Mouse (Mus musculus): ENCODE data around the gene Nell2. TPM values are rescaled to one million over a fixed set of nuclear protein-coding genes. Genes with fewer than 3 reads are reported as not detected.

Gene Nell2
- polyA plus RNA-seq, 1 experiment, result 0.04 TPM

DNA sequence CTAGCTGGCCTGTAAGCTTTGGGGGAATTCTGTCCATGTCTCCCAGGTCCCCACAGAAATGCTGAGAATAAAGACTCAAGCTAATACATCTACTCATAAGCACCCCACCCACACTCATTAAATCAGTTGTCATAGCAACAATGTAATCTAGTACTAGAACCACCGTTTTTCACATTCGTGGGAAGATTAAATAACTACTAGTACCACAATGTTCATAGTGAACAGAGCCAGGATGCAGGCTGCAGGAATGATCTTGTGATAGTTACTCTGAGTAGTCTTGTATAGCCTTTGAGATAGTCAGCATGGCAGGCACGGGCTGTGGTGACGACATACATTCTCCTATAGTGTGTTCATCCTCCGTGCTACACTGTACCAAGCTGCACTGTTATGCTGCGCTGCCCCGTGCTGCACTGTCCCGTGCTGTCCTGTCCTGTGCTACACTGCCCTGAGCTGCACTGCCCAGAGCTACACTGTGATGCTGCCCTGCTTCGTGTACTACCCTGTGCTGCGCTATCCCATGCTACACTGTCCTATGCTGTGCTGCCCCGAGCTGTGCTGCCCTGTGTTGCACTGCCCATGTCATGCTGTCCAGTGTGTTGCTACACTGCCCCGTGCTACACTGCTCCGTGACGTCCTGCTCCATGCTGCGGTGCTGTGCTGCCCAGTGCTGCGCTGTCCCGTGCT is 392.3 kb downstream of the Nell2 start:
- no peak overlapping the region for H3K4me2 ChIP-seq (ENCODE audit: low read depth)
- H3K79me2 ChIP-seq (ENCODE audit: control insufficient read depth, insufficient read depth), result no peaks in the 10 kb centered on the region
- H3K4me3 ChIP-seq, result no peak overlapping the region
- no peaks in the 10 kb centered on the region for H3K36me3 ChIP-seq (ENCODE audit: control insufficient read depth, insufficient read depth)
- no peaks in the 10 kb centered on the region for H3K27me3 ChIP-seq (ENCODE audit: control insufficient read depth, insufficient read depth, insufficient read length)
- TF ChIP-seq USF1 (IDR thresholded peaks at IDR 0.05; ENCODE audit: low read depth), result no peak
- peak; percentile 6 for TF ChIP-seq REST (IDR thresholded peaks at IDR 0.05; ENCODE audit: insufficient read depth, insufficient read length)
- peak in 1 of 3 experiments; percentile 48 for TF ChIP-seq MYOG (IDR thresholded peaks at IDR 0.05; ENCODE audit: control insufficient read depth in 1 of 3, insufficient read depth in 1 of 3, insufficient read length in 2 of 3, low read depth in 2 of 3)
- H3ac ChIP-seq (ENCODE audit: control insufficient read depth, insufficient read length), result no peak overlapping the region

- no peak overlapping the region for H3ac ChIP-seq (ENCODE audit: control insufficient read depth, insufficient read length)
- H3K27me3 ChIP-seq (ENCODE audit: control insufficient read depth, insufficient read depth, insufficient read length), result no peaks in the 10 kb centered on the region
- TF ChIP-seq POLR2A (IDR thresholded peaks at IDR 0.05; ENCODE audit: insufficient read length, low read depth) (no peak), USF1 (IDR thresholded peaks at IDR 0.05; ENCODE audit: low read depth) (no peak), MAX (IDR thresholded peaks at IDR 0.05; ENCODE audit: low read depth) (no peak), MYOG (IDR thresholded peaks at IDR 0.05; ENCODE audit: control insufficient read depth in 1 of 3, insufficient read depth in 1 of 3, insufficient read length in 2 of 3, low read depth in 2 of 3) (no peak), REST (IDR thresholded peaks at IDR 0.05; ENCODE audit: insufficient read depth, insufficient read length) (no peak), E2F4 (IDR thresholded peaks at IDR 0.05; ENCODE audit: insufficient read depth) (no peak), TCF12 (IDR thresholded peaks at IDR 0.05; ENCODE audit: insufficient read depth, poor library complexity, severe bottlenecking) (no peak), POLR2AphosphoS2 (IDR thresholded peaks at IDR 0.05; ENCODE audit: insufficient read length, low read depth) (no peak), SRF (IDR thresholded peaks at IDR 0.05; ENCODE audit: control insufficient read depth, insufficient read length, low read depth) (no peak), MYOD1 (IDR thresholded peaks at IDR 0.05; ENCODE audit: control insufficient read depth in 1 of 3, insufficient read length in 2 of 3, low read depth in 2 of 3) (no peak)
- no peak overlapping the region for H3K4me2 ChIP-seq (ENCODE audit: low read depth)
- H3K4me3 ChIP-seq, result no peak overlapping the region
- no peaks in the 10 kb centered on the region for H3K79me2 ChIP-seq (ENCODE audit: control insufficient read depth, insufficient read depth)
- no peaks in the 10 kb centered on the region for H3K36me3 ChIP-seq (ENCODE audit: control insufficient read depth, insufficient read depth)
Measured at GRCm38 (mm10) chr15:95131401-95131800, 397.0 kb downstream of the Nell2 start.

GRCm38 (mm10) chr15:95108626-95109025 is 419.7 kb downstream of the Nell2 start:
- TF ChIP-seq TCF3 (IDR thresholded peaks at IDR 0.05; ENCODE audit: insufficient read length, low read depth) (no peak), SRF (IDR thresholded peaks at IDR 0.05; ENCODE audit: control insufficient read depth, insufficient read length, low read depth) (no peak), CEBPB (IDR thresholded peaks at IDR 0.05; ENCODE audit: insufficient read depth, poor library complexity, severe bottlenecking) (no peak), MYOG (IDR thresholded peaks at IDR 0.05; ENCODE audit: control insufficient read depth in 1 of 3, insufficient read depth in 1 of 3, insufficient read length in 2 of 3, low read depth in 2 of 3) (no peak), USF1 (IDR thresholded peaks at IDR 0.05; ENCODE audit: low read depth) (no peak), POLR2AphosphoS2 (IDR thresholded peaks at IDR 0.05; ENCODE audit: insufficient read length, low read depth) (no peak), E2F4 (IDR thresholded peaks at IDR 0.05; ENCODE audit: insufficient read depth) (no peak), MYOD1 (IDR thresholded peaks at IDR 0.05; ENCODE audit: control insufficient read depth in 1 of 3, insufficient read length in 2 of 3, low read depth in 2 of 3) (no peak), TCF12 (IDR thresholded peaks at IDR 0.05; ENCODE audit: insufficient read depth, poor library complexity, severe bottlenecking) (no peak), REST (IDR thresholded peaks at IDR 0.05; ENCODE audit: insufficient read depth, insufficient read length) (no peak), POLR2A (IDR thresholded peaks at IDR 0.05; ENCODE audit: insufficient read length, low read depth) (no peak), MAX (IDR thresholded peaks at IDR 0.05; ENCODE audit: low read depth) (no peak)
- no peak overlapping the region for H3K4me2 ChIP-seq (ENCODE audit: low read depth)

GRCm38 (mm10) chr15:95107246-95107809 is 421.0 kb downstream of the Nell2 start:
- Histone ChIP-seq H3K36me3 (ENCODE audit: control insufficient read depth, insufficient read depth) (no peaks in the 10 kb centered on the region), H3K4me3 (no peak overlapping the region), H3K79me2 (ENCODE audit: control insufficient read depth, insufficient read depth) (no peaks in the 10 kb centered on the region), H3K27me3 (ENCODE audit: control insufficient read depth, insufficient read depth, insufficient read length) (no peaks in the 10 kb centered on the region), H3K4me2 (ENCODE audit: low read depth) (no peak overlapping the region), H3ac (ENCODE audit: control insufficient read depth, insufficient read length) (no peak overlapping the region)
- no peak for TF ChIP-seq REST (IDR thresholded peaks at IDR 0.05; ENCODE audit: insufficient read depth, insufficient read length)
- TF ChIP-seq TCF3 (IDR thresholded peaks at IDR 0.05; ENCODE audit: insufficient read length, low read depth), result no peak
- TF ChIP-seq POLR2AphosphoS2 (IDR thresholded peaks at IDR 0.05; ENCODE audit: insufficient read length, low read depth), result no peak

More at GRCm38 (mm10) chr15:95108626-95109025, 419.7 kb downstream of the Nell2 start:
- no peak overlapping the region for H3K4me3 ChIP-seq
- H3K36me3 ChIP-seq (ENCODE audit: control insufficient read depth, insufficient read depth), result no peaks in the 10 kb centered on the region
- H3K79me2 ChIP-seq (ENCODE audit: control insufficient read depth, insufficient read depth), result no peaks in the 10 kb centered on the region
- no peaks in the 10 kb centered on the region for H3K27me3 ChIP-seq (ENCODE audit: control insufficient read depth, insufficient read depth, insufficient read length)
- no peak overlapping the region for H3ac ChIP-seq (ENCODE audit: control insufficient read depth, insufficient read length)

GRCm38 (mm10) chr15:95101522-95101921 is 426.8 kb downstream of the Nell2 start:
- Histone ChIP-seq H3K79me2 (ENCODE audit: control insufficient read depth, insufficient read depth) (no peaks in the 10 kb centered on the region), H3ac (ENCODE audit: control insufficient read depth, insufficient read length) (no peak overlapping the region), H3K4me2 (ENCODE audit: low read depth) (no peak overlapping the region), H3K27me3 (ENCODE audit: control insufficient read depth, insufficient read depth, insufficient read length) (no peaks in the 10 kb centered on the region), H3K36me3 (ENCODE audit: control insufficient read depth, insufficient read depth) (no peaks in the 10 kb centered on the region), H3K4me3 (no peak overlapping the region)
- TF ChIP-seq TCF3 (IDR thresholded peaks at IDR 0.05; ENCODE audit: insufficient read length, low read depth) (no peak), MYOG (IDR thresholded peaks at IDR 0.05; ENCODE audit: control insufficient read depth in 1 of 3, insufficient read depth in 1 of 3, insufficient read length in 2 of 3, low read depth in 2 of 3) (no peak), POLR2A (IDR thresholded peaks at IDR 0.05; ENCODE audit: insufficient read length, low read depth) (no peak), SRF (IDR thresholded peaks at IDR 0.05; ENCODE audit: control insufficient read depth, insufficient read length, low read depth) (no peak), E2F4 (IDR thresholded peaks at IDR 0.05; ENCODE audit: insufficient read depth) (no peak), MAX (IDR thresholded peaks at IDR 0.05; ENCODE audit: low read depth) (no peak), USF1 (IDR thresholded peaks at IDR 0.05; ENCODE audit: low read depth) (no peak), REST (IDR thresholded peaks at IDR 0.05; ENCODE audit: insufficient read depth, insufficient read length) (no peak), POLR2AphosphoS2 (IDR thresholded peaks at IDR 0.05; ENCODE audit: insufficient read length, low read depth) (no peak), MYOD1 (IDR thresholded peaks at IDR 0.05; ENCODE audit: control insufficient read depth in 1 of 3, insufficient read length in 2 of 3, low read depth in 2 of 3) (no peak), CEBPB (IDR thresholded peaks at IDR 0.05; ENCODE audit: insufficient read depth, poor library complexity, severe bottlenecking) (no peak), TCF12 (IDR thresholded peaks at IDR 0.05; ENCODE audit: insufficient read depth, poor library complexity, severe bottlenecking) (no peak)
